Mouse (Mus musculus): ENCODE data around the gene Gm34653. TPM values are rescaled to one million over a fixed set of nuclear protein-coding genes. Genes with fewer than 3 reads are reported as not detected.

Gm34653 gene
- total and polyA plus RNA-seq, 3 experiments = not detected

GRCm38 (mm10) chr2:34805364-34805950, 27.4 kb upstream of the Gm34653 start:
- Histone ChIP-seq H3K27ac (ENCODE audit: insufficient read depth, low read depth) (no peak overlapping the region), H3K9ac (ENCODE audit: insufficient read depth, low read depth) (no peak overlapping the region), H3K79me2 (replicated peaks; ENCODE audit: control insufficient read depth, extremely low read depth, insufficient read depth, poor library complexity, severe bottlenecking) (peaks cover 72% of the 10 kb centered on the region), H3K9me3 (replicated peaks; ENCODE audit: low read length) (no peaks in the 10 kb centered on the region), H3K4me3 (replicated peaks in 1 of 3; ENCODE audit: low read depth in 2 of 3, low read length in 2 of 3, poor library complexity in 1 of 3) (no peak overlapping the region), H3K4me2 (ENCODE audit: insufficient read depth, low read depth, poor library complexity, severe bottlenecking) (no peak overlapping the region), H3K27me3 (replicated peaks) (no peaks in the 10 kb centered on the region), H3K4me1 (ENCODE audit: control insufficient read depth in 1 of 2, insufficient read depth in 2 of 2) (peaks cover 8 to 46% of the 10 kb centered on the region in 2 experiments), H3K36me3 (replicated peaks in 1 of 2; ENCODE audit: control insufficient read depth in 1 of 2, insufficient read depth in 1 of 2, low read length in 1 of 2) (peaks cover 25 to 60% of the 10 kb centered on the region in 2 experiments)
- in situ Hi-C loops (cut with MboI; ENCODE audit: low pct_ligation_motif_present, low pct_unique_long_range_greater_than_20kb, low sequenced_read_pairs) (no loop called here), dilution Hi-C loops (cut with MboI; ENCODE audit: extremely low pct_ligation_motif_present, extremely low pct_unique_long_range_greater_than_20kb, low sequenced_read_pairs) (no loop called here)
- TF ChIP-seq USF2 (conservative IDR thresholded peaks at IDR 0.05; ENCODE audit: low read depth, low read length) (no peak), IRF4 (IDR thresholded peaks at IDR 0.05; ENCODE audit: low read depth, low read length) (no peak), SMC3 (IDR thresholded peaks at IDR 0.05; ENCODE audit: low read depth, low read length) (no peak)
- DNase-seq (ENCODE audit: extremely low read depth) = no peak

DNA sequence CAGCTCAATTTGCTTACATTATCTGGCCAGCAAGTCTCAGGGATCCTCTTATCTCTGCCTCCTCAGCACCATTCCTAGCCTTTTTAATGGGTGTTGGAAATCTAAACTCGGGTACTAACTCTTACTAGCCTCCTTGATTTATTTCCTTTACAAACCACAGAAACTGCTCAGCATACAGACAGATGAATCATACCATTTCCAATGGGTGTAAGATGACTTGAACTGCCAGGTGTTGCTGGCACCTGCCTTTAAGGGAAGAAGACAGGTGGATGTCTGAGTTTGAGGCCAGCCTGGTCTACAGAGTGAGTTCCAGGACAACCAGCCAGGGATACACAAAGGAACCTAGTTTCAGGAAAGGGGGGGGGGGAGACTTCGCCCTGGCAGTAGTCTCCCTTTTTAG, 24.8 kb upstream of the Gm34653 start:
- Histone ChIP-seq H3K4me3 (replicated peaks in 1 of 3; ENCODE audit: low read depth in 2 of 3, low read length in 2 of 3, poor library complexity in 1 of 3) (no peak overlapping the region), H3K79me2 (replicated peaks; ENCODE audit: control insufficient read depth, extremely low read depth, insufficient read depth, poor library complexity, severe bottlenecking) (peaks cover 87% of the 10 kb centered on the region), H3K9ac (ENCODE audit: insufficient read depth, low read depth) (no peak overlapping the region), H3K36me3 (replicated peaks in 1 of 2; ENCODE audit: control insufficient read depth in 1 of 2, insufficient read depth in 1 of 2, low read length in 1 of 2) (peaks cover 44 to 86% of the 10 kb centered on the region in 2 experiments), H3K27me3 (replicated peaks) (no peaks in the 10 kb centered on the region), H3K4me2 (ENCODE audit: insufficient read depth, low read depth, poor library complexity, severe bottlenecking) (peak overlapping the region; percentile 29; the same call in 1 of the 2 replicates), H3K27ac (ENCODE audit: insufficient read depth, low read depth) (no peak overlapping the region), H3K4me1 (ENCODE audit: control insufficient read depth in 1 of 2, insufficient read depth in 2 of 2) (peaks cover 8 to 40% of the 10 kb centered on the region in 2 experiments), H3K9me3 (replicated peaks; ENCODE audit: low read length) (no peaks in the 10 kb centered on the region)
- no peak for DNase-seq (ENCODE audit: extremely low read depth)
- in situ Hi-C loops (cut with MboI; ENCODE audit: low pct_ligation_motif_present, low pct_unique_long_range_greater_than_20kb, low sequenced_read_pairs) (no loop called here), dilution Hi-C loops (cut with MboI; ENCODE audit: extremely low pct_ligation_motif_present, extremely low pct_unique_long_range_greater_than_20kb, low sequenced_read_pairs) (no loop called here)
- TF ChIP-seq KAT2A (IDR thresholded peaks at IDR 0.05; ENCODE audit: insufficient replicate concordance, low read length) (no peak), EP300 (IDR thresholded peaks at IDR 0.05; ENCODE audit: low read length) (peak; percentile 43; the same call in 1 of the 2 replicates), RCOR1 (conservative IDR thresholded peaks at IDR 0.05; ENCODE audit: low read depth, low read length) (no peak), PAX5 (IDR thresholded peaks at IDR 0.05; ENCODE audit: low read length) (no peak), CHD1 (IDR thresholded peaks at IDR 0.05; ENCODE audit: low read depth, low read length) (no peak), HCFC1 (IDR thresholded peaks at IDR 0.05; ENCODE audit: low read depth, low read length) (no peak), SMC3 (IDR thresholded peaks at IDR 0.05; ENCODE audit: low read depth, low read length) (no peak), POLR2A (IDR thresholded peaks at IDR 0.05; ENCODE audit: low read depth, low read length) (no peak), E2F4 (IDR thresholded peaks at IDR 0.05; ENCODE audit: insufficient replicate concordance, low read depth, low read length) (no peak), ZMIZ1 (IDR thresholded peaks at IDR 0.05; ENCODE audit: low read depth, low read length) (no peak), BHLHE40 (IDR thresholded peaks at IDR 0.05; ENCODE audit: low read depth, low read length) (no peak), IRF4 (IDR thresholded peaks at IDR 0.05; ENCODE audit: low read depth, low read length) (peak; percentile 30; the same call in 1 of the 2 replicates), MXI1 (IDR thresholded peaks at IDR 0.05; ENCODE audit: low read depth, low read length) (no peak), ZC3H11A (IDR thresholded peaks at IDR 0.05; ENCODE audit: low read depth, low read length) (no peak), TCF12 (IDR thresholded peaks at IDR 0.05; ENCODE audit: low read depth, low read length) (peak; percentile 61; the same call in 1 of the 2 replicates), MAX (IDR thresholded peaks at IDR 0.05; ENCODE audit: low read length) (no peak), USF1 (IDR thresholded peaks at IDR 0.05; ENCODE audit: low read depth, low read length) (no peak)
